Mouse (Mus musculus) cerebral cortex, adult 2 months (tissue): ENCODE measurements around the gene Neurog1.

ENCODE experiments used
- WGBS: fragments of 180-500 bp; shearing (Covaris S2); methylation state at CpG from one replicate; pipeline ENCODE4 v1.1.7; 2018; 5-methylcytosine and 5-hydroxymethylcytosine counted together

The Neurog1 gene

GRCm38 (mm10) chr13:56258196-56259020 lies 6.4 kb upstream of the Neurog1 start:
- WGBS = 3% methylated on average over 52 of the region's 52 CpGs

GRCm38 (mm10) chr13:56257469-56258153 lies 5.6 kb upstream of the Neurog1 start:
- WGBS = 35% methylated on average over 12 of the region's 12 CpGs

- WGBS = 42% methylated on average over 14 of the region's 14 CpGs
These were observed 4.8 kb upstream of the Neurog1 start for GRCm38 (mm10) chr13:56256716-56257299.

DNA sequence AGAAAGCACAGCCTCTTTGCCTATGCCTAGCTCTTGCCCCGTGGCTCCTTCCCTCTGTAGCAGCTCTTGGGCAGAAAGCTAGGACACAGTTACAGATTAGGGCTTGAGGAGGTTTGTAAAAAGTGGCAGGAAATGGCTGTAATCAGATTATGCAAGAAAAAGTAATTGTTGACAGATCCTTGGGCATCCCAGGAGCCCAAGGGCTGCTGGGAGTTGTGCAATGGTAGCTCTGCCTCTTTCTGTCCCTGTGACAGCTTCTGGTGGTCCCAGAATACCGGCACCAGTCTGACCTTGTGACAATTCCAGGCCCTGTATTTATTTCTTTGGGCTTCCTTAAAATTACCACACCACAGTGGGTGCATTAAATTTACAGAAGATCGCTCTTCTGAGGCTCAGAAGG lies 1.4 kb upstream of the Neurog1 start:
- 69% methylated on average over 3 of the region's 3 CpGs for WGBS

- WGBS = 23% methylated on average over 8 of the region's 8 CpGs
These were observed 820 bp upstream of the Neurog1 start for GRCm38 (mm10) chr13:56252783-56253182.

- WGBS = 5% methylated on average over 59 of the region's 59 CpGs
These were observed 613 bp downstream of the Neurog1 start for GRCm38 (mm10) chr13:56251176-56251923.

DNA sequence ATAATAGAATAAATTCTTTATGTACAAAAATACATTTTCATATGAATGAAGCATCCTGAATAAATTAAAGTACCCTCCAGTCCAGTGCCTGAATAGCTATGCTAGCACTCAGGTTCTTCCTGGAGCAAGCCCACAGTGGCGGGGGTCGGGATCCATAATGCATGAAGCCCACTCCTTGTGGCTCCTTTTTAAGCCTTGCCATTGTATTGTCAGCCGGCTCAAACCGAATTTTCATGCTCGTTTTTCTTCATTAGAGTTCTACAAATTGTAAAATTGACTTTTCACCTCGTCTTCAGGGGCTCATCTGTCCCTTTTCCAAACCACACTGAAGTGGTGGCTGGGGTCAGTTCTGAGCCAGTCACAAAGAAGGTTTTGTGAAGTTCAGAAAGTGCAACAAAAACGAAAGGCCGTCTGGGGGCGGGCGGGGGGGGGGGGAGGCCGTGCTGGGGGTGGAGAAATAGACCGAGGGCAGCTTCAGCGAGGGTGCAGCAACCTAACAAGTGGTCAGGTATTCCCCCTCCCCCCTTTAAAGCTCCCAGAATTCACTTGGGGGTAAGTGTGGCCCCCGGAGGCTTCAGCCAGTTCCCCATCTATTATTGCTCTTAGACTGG lies 1.3 kb downstream of the Neurog1 start:
- WGBS = 14% methylated on average over 14 of the region's 14 CpGs

DNA sequence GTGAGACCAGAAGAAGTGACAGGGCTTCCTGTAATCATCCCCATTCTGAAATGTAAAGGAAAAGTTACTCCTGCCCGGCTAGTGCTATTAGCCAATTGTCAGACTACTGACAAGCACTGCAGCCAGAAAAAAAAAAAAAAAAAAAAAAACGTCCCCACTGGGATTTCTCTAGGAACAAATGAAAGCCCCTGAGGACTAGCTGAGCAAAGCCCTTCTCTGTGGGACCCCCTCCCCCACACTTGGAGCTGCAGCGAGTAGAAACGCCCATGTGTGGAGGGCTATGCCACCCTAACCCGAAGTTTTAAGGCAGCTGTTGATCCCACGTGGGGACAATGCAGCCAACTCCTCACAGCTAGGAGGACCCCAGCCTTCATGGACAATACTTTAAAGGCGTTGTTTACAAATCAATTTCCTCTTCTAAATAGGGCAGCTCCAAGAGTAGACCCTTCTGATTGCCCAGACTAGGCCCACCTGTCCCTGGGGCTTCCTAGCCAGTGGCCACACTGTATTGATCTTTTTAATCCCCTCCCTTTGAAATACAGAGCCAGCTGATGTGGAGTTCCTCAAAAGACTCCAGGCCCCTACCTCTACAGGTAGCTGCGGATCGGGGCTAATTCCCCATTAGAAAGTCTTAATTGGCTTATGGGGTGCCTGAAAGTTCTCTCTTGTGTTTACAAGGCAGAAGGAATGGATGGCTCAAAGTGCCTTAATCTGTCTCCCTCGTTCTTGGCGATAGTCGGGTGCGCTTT lies 2.2 kb downstream of the Neurog1 start:
- 25% methylated on average over 13 of the region's 13 CpGs for WGBS

GRCm38 (mm10) chr13:56243104-56243503 lies 8.9 kb downstream of the Neurog1 start:
- WGBS = 82% methylated on average over 5 of the region's 5 CpGs

- WGBS = 56% methylated on average over 16 of the region's 16 CpGs
These were observed 11.8 kb downstream of the Neurog1 start for GRCm38 (mm10) chr13:56240012-56240770.

- WGBS = 88% methylated on average over 10 of the region's 10 CpGs
These were observed 14.1 kb downstream of the Neurog1 start for GRCm38 (mm10) chr13:56237905-56238304.

- 57% methylated on average over 7 of the region's 7 CpGs for WGBS
These were observed 15.8 kb downstream of the Neurog1 start for GRCm38 (mm10) chr13:56236194-56236593.

DNA sequence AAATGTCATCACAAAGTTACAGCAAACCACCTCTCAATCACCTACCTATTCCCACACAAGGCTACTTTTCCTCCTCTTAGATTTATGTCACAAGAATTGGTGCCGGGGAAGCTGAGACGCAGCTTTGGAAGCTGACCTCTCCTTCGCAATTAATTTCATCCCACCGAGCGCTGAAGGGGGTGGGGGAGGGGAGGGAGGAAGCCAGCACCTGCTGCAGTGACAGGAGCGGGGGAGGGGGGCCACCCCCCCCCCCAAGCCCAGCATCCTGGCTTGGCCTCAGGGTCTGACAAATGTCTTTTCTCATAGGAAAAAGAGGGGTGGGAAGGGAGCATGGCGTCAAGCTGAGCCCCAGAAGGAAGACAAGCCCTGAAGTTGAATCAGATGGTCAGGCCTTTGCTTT lies 23.2 kb downstream of the Neurog1 start:
- 58% methylated on average over 7 of the region's 7 CpGs for WGBS

- WGBS = 41% methylated on average over 10 of the region's 10 CpGs
These were observed 25.6 kb downstream of the Neurog1 start for GRCm38 (mm10) chr13:56226175-56226954.

GRCm38 (mm10) chr13:56223625-56224024 lies 28.3 kb downstream of the Neurog1 start:
- 65% methylated on average over 21 of the region's 21 CpGs for WGBS

DNA sequence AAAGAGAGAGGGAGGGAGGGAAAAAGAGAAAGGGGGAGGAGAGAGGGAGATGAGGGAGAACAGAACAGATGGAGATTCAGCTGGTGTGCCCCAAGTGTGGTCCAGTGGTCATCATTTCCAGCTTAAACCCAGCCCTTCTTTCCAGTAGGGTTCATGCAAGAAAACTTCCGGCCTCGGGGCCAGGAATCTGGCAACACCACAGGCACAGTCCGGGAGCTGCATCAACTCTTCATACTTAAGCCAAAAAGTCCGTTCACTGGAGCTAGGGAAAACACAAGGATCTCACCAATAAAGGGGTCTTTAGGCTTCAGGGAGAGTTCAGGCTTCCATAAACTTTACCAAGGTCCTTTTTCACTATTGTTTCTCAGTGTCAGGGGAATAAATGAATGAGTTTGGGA lies 29.1 kb downstream of the Neurog1 start:
- 59% methylated on average over 4 of the region's 4 CpGs for WGBS

- 19% methylated on average over 50 of the region's 50 CpGs for WGBS
These were observed 29.7 kb downstream of the Neurog1 start for GRCm38 (mm10) chr13:56221995-56222848.
